In the genomic region with DNA sequence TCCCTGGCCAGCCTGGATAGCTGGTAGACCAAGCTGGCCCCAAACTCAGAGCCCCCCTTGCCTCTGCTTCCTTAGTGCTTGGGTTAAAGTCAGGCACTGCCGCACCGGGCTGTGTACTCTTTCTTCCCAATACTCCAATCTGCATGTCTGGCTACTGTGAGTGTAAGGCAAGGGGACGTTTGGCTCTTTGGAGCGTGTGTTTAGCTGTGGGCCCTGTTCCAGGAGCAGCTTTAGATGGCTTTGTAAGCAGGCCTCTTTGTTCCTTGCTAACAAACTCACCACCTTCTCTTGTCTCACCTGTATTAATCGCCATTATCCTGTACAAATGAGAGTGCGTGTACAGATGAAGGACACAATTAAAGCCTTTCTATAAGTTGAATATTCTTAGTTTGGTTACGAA, we compare ENCODE assay signal across 18 mouse cellular contexts.
A peak's percentile ranks its signal among the peaks of the same experiment; 100 is the strongest.
DNase-seq lines count a peak whose midpoint lies in the region; ATAC-seq and TF ChIP-seq lines count a peak whose summit lies in the region.
"Had no signal": no experiment of that assay in that cellular context is flagged by ENCODE, and none has a peak within 500 bp of the region (broad histone marks: within the 10 kb centered on the region; RNA-seq: fewer than 3 reads in every experiment).

No protein-coding gene starts in this region.

- H3K4me3 ChIP-seq in hindbrain, embryonic 15.5 days = no peak overlapping the region
- no peak overlapping the region for H3K4me3 ChIP-seq in hindbrain, embryonic 12.5 days
- H3K4me3 ChIP-seq in midbrain, embryonic 13.5 days (replicated peaks) = no peak overlapping the region
- no peak overlapping the region for H3K4me3 ChIP-seq in midbrain, embryonic 10.5 days
- H3K4me3 ChIP-seq in midbrain, embryonic 14.5 days (replicated peaks; ENCODE audit: low read depth, low read length) = no peak overlapping the region
- H3K4me3 ChIP-seq in stomach, postnatal 0 days (ENCODE audit: low read depth, low read length) = no peak overlapping the region
- H3K4me3 ChIP-seq: embryonic facial prominence, embryonic 13.5 days; gastrocnemius, adult 2 months had no signal

- WGBS in hindbrain, embryonic 15.5 days = 69% methylated on average over 7 of the region's 7 CpGs
- WGBS in hindbrain, embryonic 12.5 days = 86% methylated on average over 7 of the region's 7 CpGs
- WGBS in midbrain, embryonic 13.5 days = 72% methylated on average over 7 of the region's 7 CpGs
- WGBS in midbrain, embryonic 10.5 days = 94% methylated on average over 7 of the region's 7 CpGs
- WGBS in midbrain, embryonic 14.5 days = 72% methylated on average over 7 of the region's 7 CpGs
- WGBS in stomach, postnatal 0 days = 39% methylated on average over 7 of the region's 7 CpGs

- no peak for ATAC-seq in hindbrain, embryonic 15.5 days (ENCODE audit: low FRiP score, low read depth)
- no peak for ATAC-seq in hindbrain, embryonic 12.5 days (ENCODE audit: low FRiP score)
- ATAC-seq in midbrain, embryonic 13.5 days = no peak
- ATAC-seq in midbrain, embryonic 14.5 days (ENCODE audit: low FRiP score, low TSS enrichment) = no peak
- no peak for ATAC-seq in stomach, postnatal 0 days (ENCODE audit: low FRiP score, low TSS enrichment)

- H3K9ac ChIP-seq in hindbrain, embryonic 15.5 days = no peak overlapping the region
- H3K9ac ChIP-seq in hindbrain, embryonic 12.5 days = no peak overlapping the region
- no peak overlapping the region for H3K9ac ChIP-seq in midbrain, embryonic 13.5 days (replicated peaks)
- no peak overlapping the region for H3K9ac ChIP-seq in midbrain, embryonic 14.5 days (replicated peaks; ENCODE audit: low read length)
- H3K9ac ChIP-seq in stomach, postnatal 0 days (ENCODE audit: low read length) = no peak overlapping the region
- H3K9ac ChIP-seq: embryonic facial prominence, embryonic 13.5 days had no signal

- no peaks in the 10 kb centered on the region for H3K27me3 ChIP-seq in hindbrain, embryonic 15.5 days
- H3K27me3 ChIP-seq in hindbrain, embryonic 12.5 days = no peaks in the 10 kb centered on the region
- H3K27me3 ChIP-seq in midbrain, embryonic 13.5 days = no peaks in the 10 kb centered on the region
- no peaks in the 10 kb centered on the region for H3K27me3 ChIP-seq in midbrain, embryonic 10.5 days (ENCODE audit: low read depth, poor library complexity, severe bottlenecking)
- no peaks in the 10 kb centered on the region for H3K27me3 ChIP-seq in midbrain, embryonic 14.5 days (ENCODE audit: control insufficient read depth, insufficient read depth, low read length)
- H3K27me3 ChIP-seq in stomach, postnatal 0 days (ENCODE audit: control insufficient read depth, insufficient read depth, low read length) = no peaks in the 10 kb centered on the region
- H3K27me3 ChIP-seq: embryonic facial prominence, embryonic 13.5 days had no signal

- H3K4me1 ChIP-seq in hindbrain, embryonic 15.5 days (replicated peaks) = peaks cover 42% of the 10 kb centered on the region
- peaks cover 25% of the 10 kb centered on the region for H3K4me1 ChIP-seq in hindbrain, embryonic 12.5 days
- H3K4me1 ChIP-seq in midbrain, embryonic 13.5 days (replicated peaks) = peaks cover 40% of the 10 kb centered on the region
- H3K4me1 ChIP-seq in midbrain, embryonic 10.5 days = peaks cover 14% of the 10 kb centered on the region; the same call in 1 of the 2 replicates
- peaks cover 14% of the 10 kb centered on the region for H3K4me1 ChIP-seq in midbrain, embryonic 14.5 days (ENCODE audit: control insufficient read depth, insufficient read depth, low read length)
- H3K4me1 ChIP-seq in stomach, postnatal 0 days (replicated peaks; ENCODE audit: control insufficient read depth, insufficient read depth) = no peaks in the 10 kb centered on the region

- H3K27ac ChIP-seq in hindbrain, embryonic 15.5 days (replicated peaks) = peak overlapping the region; percentile 51; the same call in 1 of the 2 replicates
- H3K27ac ChIP-seq in hindbrain, embryonic 12.5 days = no peak overlapping the region; the same call in 1 of the 2 replicates
- H3K27ac ChIP-seq in midbrain, embryonic 13.5 days = 0 out of 2 replicates have a peak overlapping the region, but pooled peaks have one; percentile 14
- no peak overlapping the region for H3K27ac ChIP-seq in midbrain, embryonic 10.5 days (replicated peaks)
- H3K27ac ChIP-seq in midbrain, embryonic 14.5 days (replicated peaks; ENCODE audit: low read depth, low read length) = 0 out of 2 replicates have a peak overlapping the region, but pooled peaks have one; percentile 10
- 0 out of 2 replicates have a peak overlapping the region, but pooled peaks have one; percentile 49 for H3K27ac ChIP-seq in stomach, postnatal 0 days (replicated peaks)
- H3K27ac ChIP-seq: embryonic facial prominence, embryonic 13.5 days; gastrocnemius, adult 2 months; macrophage had no signal

- peaks cover 17% of the 10 kb centered on the region for H3K36me3 ChIP-seq in hindbrain, embryonic 15.5 days
- peaks cover 35% of the 10 kb centered on the region for H3K36me3 ChIP-seq in hindbrain, embryonic 12.5 days
- peaks cover 39% of the 10 kb centered on the region for H3K36me3 ChIP-seq in midbrain, embryonic 13.5 days
- peaks cover 65% of the 10 kb centered on the region for H3K36me3 ChIP-seq in midbrain, embryonic 10.5 days
- H3K36me3 ChIP-seq in midbrain, embryonic 14.5 days (ENCODE audit: control insufficient read depth, insufficient read depth, low read length) = peaks cover 34% of the 10 kb centered on the region
- H3K36me3 ChIP-seq in stomach, postnatal 0 days (ENCODE audit: control insufficient read depth, insufficient read depth, low read length) = peaks cover 5% of the 10 kb centered on the region; the same call in 1 of the 2 replicates
- H3K36me3 ChIP-seq: G1E had no signal

- DNase-seq in midbrain, embryonic 10.5 days (ENCODE audit: low spot score) = no peak
- no peak for DNase-seq in midbrain, embryonic 14.5 days
- no peak for DNase-seq in stomach, postnatal 0 days (ENCODE audit: low spot score)
- DNase-seq in gastrocnemius, adult 8-10 months (ENCODE audit: low spot score in 2 of 2) = no peak
- DNase-seq: cerebellum, adult 11 months; gastrocnemius, adult 2 months; heart, postnatal 4 days; kidney, adult 18-20 months; kidney, postnatal 25 days; layer of hippocampus, adult 9-11 months; lung, adult 2 months; thymus, postnatal 4 days had no signal

- no peak overlapping the region for H3K4me2 ChIP-seq in hindbrain, embryonic 15.5 days
- no peak overlapping the region for H3K4me2 ChIP-seq in hindbrain, embryonic 12.5 days (replicated peaks)
- no peak overlapping the region for H3K4me2 ChIP-seq in midbrain, embryonic 13.5 days (replicated peaks)
- H3K4me2 ChIP-seq in midbrain, embryonic 14.5 days (ENCODE audit: low read length) = no peak overlapping the region
- no peak overlapping the region for H3K4me2 ChIP-seq in stomach, postnatal 0 days (replicated peaks; ENCODE audit: low read depth)
- H3K4me2 ChIP-seq: embryonic facial prominence, embryonic 13.5 days had no signal

- H3K9me3 ChIP-seq in hindbrain, embryonic 15.5 days = no peaks in the 10 kb centered on the region
- H3K9me3 ChIP-seq in hindbrain, embryonic 12.5 days (replicated peaks) = no peaks in the 10 kb centered on the region
- no peaks in the 10 kb centered on the region for H3K9me3 ChIP-seq in midbrain, embryonic 13.5 days
- no peaks in the 10 kb centered on the region for H3K9me3 ChIP-seq in midbrain, embryonic 10.5 days (replicated peaks)
- H3K9me3 ChIP-seq in midbrain, embryonic 14.5 days (ENCODE audit: control insufficient read depth, low read length) = no peaks in the 10 kb centered on the region
- no peaks in the 10 kb centered on the region for H3K9me3 ChIP-seq in stomach, postnatal 0 days (ENCODE audit: control insufficient read depth, low read length)
- H3K9me3 ChIP-seq: embryonic facial prominence, embryonic 13.5 days; G1E had no signal

- no peak for TF ChIP-seq CTCF in stomach, postnatal 0 days (IDR thresholded peaks at IDR 0.05; ENCODE audit: low read depth)

- TF ChIP-seq EP300 in stomach, postnatal 0 days (optimal IDR thresholded peaks at IDR 0.05) = no peak

Comparison
In these comparisons a context has a peak if more than half of its experiments do, and no peak if none do; other contexts are left out.
1. H3K27ac ChIP-seq: peak in hindbrain, embryonic 15.5 days (single experiment), midbrain, embryonic 13.5 days (single experiment), midbrain, embryonic 14.5 days (single experiment) and stomach, postnatal 0 days (single experiment); none in hindbrain, embryonic 12.5 days (single experiment) and midbrain, embryonic 10.5 days (single experiment).